Mouse (Mus musculus): Measurements from ENCODE around the gene Plcl1.

Gene Plcl1

GRCm38 (mm10) chr1:55618617-55619286, 213.0 kb downstream of the Plcl1 start:
- DNase-seq, result peak; percentile 52

- DNase-seq, result no peak
These were observed 225.8 kb downstream of the Plcl1 start for GRCm38 (mm10) chr1:55631496-55631895.

- DNase-seq, result no peak
These were observed 226.3 kb downstream of the Plcl1 start for GRCm38 (mm10) chr1:55632024-55632423.

GRCm38 (mm10) chr1:55633326-55633725, 227.6 kb downstream of the Plcl1 start:
- DNase-seq, result no peak

- DNase-seq, result no peak
These were observed 253.9 kb downstream of the Plcl1 start for GRCm38 (mm10) chr1:55659518-55660210.

GRCm38 (mm10) chr1:55661381-55661780, 255.7 kb downstream of the Plcl1 start:
- no peak for DNase-seq

GRCm38 (mm10) chr1:55665137-55665827, 259.6 kb downstream of the Plcl1 start:
- DNase-seq, result no peak

- DNase-seq, result peak; percentile 73
These were observed 260.3 kb downstream of the Plcl1 start for GRCm38 (mm10) chr1:55665828-55666673.

- DNase-seq, result no peak
These were observed 261.1 kb downstream of the Plcl1 start for GRCm38 (mm10) chr1:55666798-55667197.

- DNase-seq, result peak; percentile 57
These were observed 263.0 kb downstream of the Plcl1 start for GRCm38 (mm10) chr1:55668622-55669237.

- no peak for DNase-seq
These were observed 277.0 kb downstream of the Plcl1 start for GRCm38 (mm10) chr1:55682676-55683075.

GRCm38 (mm10) chr1:55686261-55686660, 280.5 kb downstream of the Plcl1 start:
- DNase-seq, result no peak

- DNase-seq, result no peak
These were observed 288.0 kb downstream of the Plcl1 start for GRCm38 (mm10) chr1:55693636-55694220.

GRCm38 (mm10) chr1:55696206-55696605, 290.5 kb downstream of the Plcl1 start:
- no peak for DNase-seq

GRCm38 (mm10) chr1:55699393-55699970, 293.8 kb downstream of the Plcl1 start:
- no peak for DNase-seq

GRCm38 (mm10) chr1:55700016-55700415, 294.3 kb downstream of the Plcl1 start:
- no peak for DNase-seq

GRCm38 (mm10) chr1:55700726-55701125, 295.0 kb downstream of the Plcl1 start:
- no peak for DNase-seq

- no peak for DNase-seq
These were observed 295.9 kb downstream of the Plcl1 start for GRCm38 (mm10) chr1:55701601-55702000.

- no peak for DNase-seq
These were observed 296.4 kb downstream of the Plcl1 start for GRCm38 (mm10) chr1:55702106-55702505.

GRCm38 (mm10) chr1:55704707-55705106, 299.0 kb downstream of the Plcl1 start:
- DNase-seq, result no peak

- no peak for DNase-seq
These were observed 299.5 kb downstream of the Plcl1 start for GRCm38 (mm10) chr1:55705173-55705572.

- DNase-seq, result no peak
These were observed 300.0 kb downstream of the Plcl1 start for GRCm38 (mm10) chr1:55705756-55706155.

Measured in layer of hippocampus, adult 9-11 months (tissue).